Mouse (Mus musculus): ENCODE results near the gene Creb3l2. TPM values are rescaled to one million over a fixed set of nuclear protein-coding genes. Genes with fewer than 3 reads are reported as not detected.

Creb3l2 gene
- polyA plus RNA-seq, 1 experiment, result 30.5 TPM

DNA sequence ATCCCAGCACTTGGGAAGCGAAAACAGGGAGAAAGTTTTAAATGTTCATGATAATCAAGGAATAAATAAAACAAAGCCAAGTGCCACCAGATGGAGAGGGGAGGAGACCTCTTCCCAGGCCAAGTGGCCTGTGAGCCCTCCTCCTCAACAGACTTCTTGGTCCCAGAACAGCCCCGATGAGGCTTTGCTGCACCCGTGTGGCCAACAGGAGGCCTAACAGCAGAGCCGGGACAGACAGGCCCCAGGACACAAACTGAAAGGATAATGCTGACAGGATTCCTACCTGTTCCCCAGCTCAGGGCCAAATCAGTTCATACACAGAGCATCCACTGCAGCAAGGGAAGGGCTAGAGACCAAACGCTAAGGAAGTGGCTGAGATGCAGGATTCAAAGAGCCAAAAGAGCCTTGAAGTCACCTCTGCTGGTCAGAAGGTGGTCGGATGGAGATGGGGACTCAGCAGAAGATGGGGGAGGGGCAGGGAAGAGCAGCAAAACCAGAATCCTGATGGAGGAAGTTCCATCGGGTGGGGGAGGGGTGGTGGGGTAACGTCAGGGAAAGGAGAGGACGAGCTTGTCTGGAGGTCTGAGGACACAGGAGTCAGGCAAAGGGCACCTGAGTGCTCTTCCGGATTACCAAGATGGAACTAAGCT lies 90.1 kb downstream of the Creb3l2 start:
- H3K4me3 ChIP-seq (ENCODE audit: low read depth, low read length), result no peak overlapping the region
- H3K4me1 ChIP-seq (ENCODE audit: control insufficient read depth, insufficient read depth, insufficient read length, low read length), result no peaks in the 10 kb centered on the region
- H3K27ac ChIP-seq (ENCODE audit: insufficient read depth, low read depth, low read length), result no peak overlapping the region
- TF ChIP-seq POLR2A (IDR thresholded peaks at IDR 0.05; ENCODE audit: low read depth, low read length) (no peak), CTCF (IDR thresholded peaks at IDR 0.05; ENCODE audit: extremely low read depth, insufficient read length, insufficient replicate concordance, low read depth, low read length) (peak; percentile 65; the same call in 1 of the 2 replicates)
- whole genome bisulfite sequencing, result 40% methylated on average over 10 of the region's 10 CpGs
- H3K27me3 ChIP-seq (ENCODE audit: control insufficient read depth, insufficient read depth, low read length), result no peaks in the 10 kb centered on the region
- H3K36me3 ChIP-seq (ENCODE audit: control insufficient read depth, insufficient read depth, low read length), result peaks cover 39% of the 10 kb centered on the region

DNA sequence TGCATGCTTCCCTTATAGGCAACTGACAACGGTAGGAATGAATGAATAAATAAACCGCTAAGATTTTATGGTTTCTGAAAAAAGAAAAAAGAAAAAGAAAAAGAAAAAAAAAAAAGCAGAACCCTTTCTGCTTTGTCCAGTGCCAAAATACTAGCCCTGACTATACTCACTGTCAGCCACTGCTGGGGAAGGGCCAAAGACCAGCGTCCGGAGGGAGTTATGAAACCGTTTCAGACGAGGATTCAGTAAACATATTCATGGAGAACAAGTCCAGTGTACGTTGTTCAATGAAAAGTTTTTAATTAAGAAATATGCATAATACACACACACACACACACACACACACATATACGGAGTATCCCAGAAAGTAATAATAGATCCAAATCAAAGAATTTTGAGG lies 91.6 kb downstream of the Creb3l2 start:
- no peaks in the 10 kb centered on the region for H3K27me3 ChIP-seq (ENCODE audit: control insufficient read depth, insufficient read depth, low read length)
- no peak overlapping the region for H3K27ac ChIP-seq (ENCODE audit: insufficient read depth, low read depth, low read length)
- peaks cover 35% of the 10 kb centered on the region for H3K36me3 ChIP-seq (ENCODE audit: control insufficient read depth, insufficient read depth, low read length)
- H3K4me3 ChIP-seq (ENCODE audit: low read depth, low read length), result no peak overlapping the region
- TF ChIP-seq CTCF (IDR thresholded peaks at IDR 0.05; ENCODE audit: extremely low read depth, insufficient read length, insufficient replicate concordance, low read depth, low read length) (no peak), POLR2A (IDR thresholded peaks at IDR 0.05; ENCODE audit: low read depth, low read length) (no peak)
- 77% methylated on average over 8 of the region's 8 CpGs for WGBS
- H3K4me1 ChIP-seq (ENCODE audit: control insufficient read depth, insufficient read depth, insufficient read length, low read length), result no peaks in the 10 kb centered on the region

DNA sequence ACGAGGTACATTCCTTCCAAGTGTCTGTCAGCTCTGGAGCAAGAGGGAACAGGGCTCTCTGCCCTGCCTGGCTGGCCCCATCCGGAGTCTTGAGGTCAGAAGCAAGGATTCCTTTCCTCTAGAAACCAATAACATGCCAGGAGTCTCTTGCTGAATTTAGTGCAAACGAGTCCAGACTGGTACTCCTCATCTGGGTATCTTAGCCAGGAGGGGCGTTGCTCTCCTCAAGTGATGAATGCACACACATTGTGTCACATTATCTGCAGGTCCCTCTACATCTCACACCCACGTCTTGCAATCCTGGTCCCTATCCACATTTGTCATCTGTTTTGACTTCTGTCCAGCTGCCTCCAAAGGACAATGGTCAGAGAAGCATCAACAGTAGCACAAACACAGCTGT lies 94.3 kb downstream of the Creb3l2 start:
- Histone ChIP-seq H3K4me1 (ENCODE audit: control insufficient read depth, insufficient read depth, insufficient read length, low read length) (no peaks in the 10 kb centered on the region), H3K27ac (ENCODE audit: insufficient read depth, low read depth, low read length) (no peak overlapping the region), H3K27me3 (ENCODE audit: control insufficient read depth, insufficient read depth, low read length) (no peaks in the 10 kb centered on the region), H3K4me3 (ENCODE audit: low read depth, low read length) (no peak overlapping the region), H3K36me3 (ENCODE audit: control insufficient read depth, insufficient read depth, low read length) (peaks cover 24% of the 10 kb centered on the region)
- TF ChIP-seq POLR2A (IDR thresholded peaks at IDR 0.05; ENCODE audit: low read depth, low read length) (no peak), CTCF (IDR thresholded peaks at IDR 0.05; ENCODE audit: extremely low read depth, insufficient read length, insufficient replicate concordance, low read depth, low read length) (no peak)
- WGBS, result 74% methylated on average over 5 of the region's 5 CpGs

DNA sequence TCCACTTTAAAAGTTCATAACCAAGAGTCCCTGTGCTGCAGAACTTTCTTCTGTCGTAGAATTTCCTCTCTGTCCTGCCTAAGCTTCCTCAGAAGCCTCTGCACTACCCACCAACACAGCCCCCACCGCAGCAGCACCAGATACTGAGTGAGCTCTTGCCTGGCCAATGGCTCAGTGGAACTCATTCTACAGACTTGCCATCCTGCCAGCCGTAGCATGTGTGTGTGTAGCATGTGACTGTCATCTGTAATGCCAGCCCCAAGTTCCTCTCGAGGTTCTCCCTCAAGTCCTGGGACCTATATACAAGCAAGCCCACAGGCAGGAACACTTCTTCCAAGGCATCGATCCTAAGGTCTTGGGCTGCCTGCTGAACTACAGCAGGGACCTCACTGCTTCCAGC lies 103.9 kb downstream of the Creb3l2 start:
- Histone ChIP-seq H3K27ac (ENCODE audit: insufficient read depth, low read depth, low read length) (no peak overlapping the region), H3K36me3 (ENCODE audit: control insufficient read depth, insufficient read depth, low read length) (peaks cover 36% of the 10 kb centered on the region), H3K27me3 (ENCODE audit: control insufficient read depth, insufficient read depth, low read length) (no peaks in the 10 kb centered on the region), H3K4me1 (ENCODE audit: control insufficient read depth, insufficient read depth, insufficient read length, low read length) (no peaks in the 10 kb centered on the region), H3K4me3 (ENCODE audit: low read depth, low read length) (no peak overlapping the region)
- 85% methylated on average over 5 of the region's 5 CpGs for WGBS
- TF ChIP-seq POLR2A (IDR thresholded peaks at IDR 0.05; ENCODE audit: low read depth, low read length), result no peak
- no peak for TF ChIP-seq CTCF (IDR thresholded peaks at IDR 0.05; ENCODE audit: extremely low read depth, insufficient read length, insufficient replicate concordance, low read depth, low read length)

DNA sequence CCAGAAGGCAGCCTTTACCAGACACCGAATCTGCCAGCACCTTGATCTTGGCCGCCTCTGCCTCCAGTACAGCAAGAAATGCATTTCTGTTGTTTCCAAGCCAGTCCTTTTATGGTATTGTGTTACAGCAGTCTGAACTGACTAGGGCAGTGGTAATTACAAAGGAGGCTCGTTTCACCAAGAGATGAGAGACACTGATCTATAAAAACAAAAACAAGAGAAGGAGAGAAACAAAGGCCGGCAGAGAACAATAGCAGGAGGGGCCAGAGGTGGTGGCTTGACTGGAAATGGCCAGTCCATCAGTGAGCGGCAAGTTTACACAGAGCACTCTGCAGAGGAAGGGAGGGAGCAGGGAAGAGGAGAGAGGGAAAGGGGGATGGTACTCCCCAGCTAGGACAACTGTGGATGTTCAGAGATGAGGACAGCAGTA lies 105.1 kb downstream of the Creb3l2 start:
- Histone ChIP-seq H3K36me3 (ENCODE audit: control insufficient read depth, insufficient read depth, low read length) (peaks cover 43% of the 10 kb centered on the region), H3K4me3 (ENCODE audit: low read depth, low read length) (no peak overlapping the region)
- 51% methylated on average over 5 of the region's 5 CpGs for WGBS

GRCm38 (mm10) chr6:37336381-37336780 lies 105.6 kb downstream of the Creb3l2 start:
- Histone ChIP-seq H3K27me3 (ENCODE audit: control insufficient read depth, insufficient read depth, low read length) (no peaks in the 10 kb centered on the region), H3K36me3 (ENCODE audit: control insufficient read depth, insufficient read depth, low read length) (peaks cover 45% of the 10 kb centered on the region), H3K4me1 (ENCODE audit: control insufficient read depth, insufficient read depth, insufficient read length, low read length) (no peaks in the 10 kb centered on the region), H3K4me3 (ENCODE audit: low read depth, low read length) (no peak overlapping the region), H3K27ac (ENCODE audit: insufficient read depth, low read depth, low read length) (no peak overlapping the region)
- TF ChIP-seq CTCF (IDR thresholded peaks at IDR 0.05; ENCODE audit: extremely low read depth, insufficient read length, insufficient replicate concordance, low read depth, low read length) (no peak), POLR2A (IDR thresholded peaks at IDR 0.05; ENCODE audit: low read depth, low read length) (no peak)
- WGBS, result 72% methylated on average over 7 of the region's 7 CpGs

More for the DNA sequence above, 105.1 kb downstream of the Creb3l2 start:
- TF ChIP-seq POLR2A (IDR thresholded peaks at IDR 0.05; ENCODE audit: low read depth, low read length), result no peak
- TF ChIP-seq CTCF (IDR thresholded peaks at IDR 0.05; ENCODE audit: extremely low read depth, insufficient read length, insufficient replicate concordance, low read depth, low read length), result no peak
- H3K27me3 ChIP-seq (ENCODE audit: control insufficient read depth, insufficient read depth, low read length), result no peaks in the 10 kb centered on the region
- no peak overlapping the region for H3K27ac ChIP-seq (ENCODE audit: insufficient read depth, low read depth, low read length)
- no peaks in the 10 kb centered on the region for H3K4me1 ChIP-seq (ENCODE audit: control insufficient read depth, insufficient read depth, insufficient read length, low read length)

DNA sequence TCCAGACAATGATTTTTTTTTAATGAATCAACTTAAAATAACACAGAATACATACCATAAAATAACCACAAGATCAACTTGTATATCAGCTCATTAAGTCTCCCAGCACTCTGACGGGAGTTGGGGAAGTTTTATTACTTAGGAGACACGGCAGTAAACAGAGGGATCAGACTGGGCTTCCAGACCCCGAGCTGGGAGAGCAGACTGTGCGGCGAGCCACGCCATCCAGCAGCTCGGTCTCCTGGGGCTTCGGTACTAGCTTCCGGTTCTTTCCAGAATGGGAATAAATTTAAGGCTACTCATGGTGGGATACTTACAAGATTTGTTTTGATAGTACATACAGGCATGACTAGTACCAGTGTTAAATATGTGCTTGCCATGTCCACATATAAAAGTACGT lies 109.1 kb downstream of the Creb3l2 start:
- 65% methylated on average over 10 of the region's 10 CpGs for WGBS
- no peak overlapping the region for H3K27ac ChIP-seq (ENCODE audit: insufficient read depth, low read depth, low read length)
- TF ChIP-seq POLR2A (IDR thresholded peaks at IDR 0.05; ENCODE audit: low read depth, low read length) (no peak), CTCF (IDR thresholded peaks at IDR 0.05; ENCODE audit: extremely low read depth, insufficient read length, insufficient replicate concordance, low read depth, low read length) (no peak)
- H3K36me3 ChIP-seq (ENCODE audit: control insufficient read depth, insufficient read depth, low read length), result peaks cover 45% of the 10 kb centered on the region
- H3K4me3 ChIP-seq (ENCODE audit: low read depth, low read length), result no peak overlapping the region
- H3K27me3 ChIP-seq (ENCODE audit: control insufficient read depth, insufficient read depth, low read length), result no peaks in the 10 kb centered on the region
- no peaks in the 10 kb centered on the region for H3K4me1 ChIP-seq (ENCODE audit: control insufficient read depth, insufficient read depth, insufficient read length, low read length)
